Mouse (Mus musculus): Measurements from ENCODE around the gene Gif.

GRCm38 (mm10) chr19:11808452-11808851 is 61.1 kb downstream of the Gif start:
- TF ChIP-seq CTCF (IDR thresholded peaks at IDR 0.05) (no peak), POLR2A (IDR thresholded peaks at IDR 0.05; ENCODE audit: insufficient read depth, low read depth, low read length) (no peak), EP300 (IDR thresholded peaks at IDR 0.05; ENCODE audit: insufficient read depth, low read depth, low read length) (no peak)
